Mouse (Mus musculus) cerebellum, postnatal 10 days (tissue): ENCODE measurements around the gene Gm20877.
"Not testable (repeated sequence)": the region's sequence is repeated elsewhere in the genome, so short reads cannot be mapped to it uniquely, and the experiment has no call there.

Experiments
- DNase-seq, 2 experiments: peaks; one replicate each; pipeline ENCODE4 v3.0.0; 2021; ENCODE audit warnings: mixed read lengths in 2 of 2

The Gm20877 gene

GRCm38 (mm10) chrY:17093573-17093972 lies at the start of gene Gm20877:
Gm20877 (plus strand) TSS chrY:17093873.
- not testable (repeated sequence) for DNase-seq
